Mouse (Mus musculus) neural tube, embryonic 11.5 days (tissue): ENCODE measurements at regions not wholly inside any gene's neighbourhood (a gene's known extent, or its start where the extent isn't known, plus 50 kb on each side); places are given as distances from the start of the nearest gene placed in this dataset.

Source experiments
- ATAC-seq: fragments of 200-750 bp; cut with Nextera tagmentation; 2 replicates; pipeline ENCODE4 v1.8.0; 2017; ENCODE audit warnings: moderate number of reproducible peaks, mild to moderate bottlenecking, moderate TSS enrichment, moderate library complexity; ENCODE audit not compliant: insufficient read depth, low FRiP score, low TSS enrichment
- DNase-seq: peaks from one replicate; pipeline ENCODE4 v3.0.0-alpha.2; 2015; ENCODE audit warnings: low spot score
- H3K27ac ChIP-seq: fragments of 300-500 bp; sonication (generic); 2 replicates; pipeline ENCODE4 v1.5.1; 2014; ENCODE audit warnings: low read depth, mild to moderate bottlenecking, low read length
- H3K27me3 ChIP-seq: fragments of 300-500 bp; sonication (generic); 2 replicates; pipeline ENCODE4 v1.6.1; 2014; ENCODE audit warnings: mild to moderate bottlenecking, low read length, mixed read lengths; ENCODE audit not compliant: control insufficient read depth, insufficient read depth
- H3K36me3 ChIP-seq: fragments of 300-500 bp; sonication (generic); 2 replicates; pipeline ENCODE4 v1.6.1; 2014; ENCODE audit warnings: mild to moderate bottlenecking, low read length, moderate library complexity, mixed read lengths; ENCODE audit not compliant: control insufficient read depth, insufficient read depth
- H3K4me1 ChIP-seq: fragments of 300-500 bp; sonication (generic); 2 replicates; pipeline ENCODE4 v1.6.1; 2014; ENCODE audit warnings: low read length, mixed read lengths; ENCODE audit not compliant: control insufficient read depth, insufficient read depth
- H3K4me2 ChIP-seq: fragments of 300-500 bp; sonication (generic); 2 replicates; pipeline ENCODE4 v1.6.1; 2014; ENCODE audit warnings: low read depth, mild to moderate bottlenecking, moderate library complexity
- H3K4me3 ChIP-seq: fragments of 300-500 bp; sonication (generic); 2 replicates; pipeline ENCODE4 v1.5.1; 2014; ENCODE audit warnings: low read depth, low read length
- H3K9ac ChIP-seq: fragments of 300-500 bp; sonication (generic); 2 replicates; pipeline ENCODE4 v1.6.1; 2014; ENCODE audit warnings: mild to moderate bottlenecking, low read length
- H3K9me3 ChIP-seq: fragments of 300-500 bp; sonication (generic); 2 replicates; pipeline ENCODE4 v1.6.1; 2016; ENCODE audit warnings: low read length; ENCODE audit not compliant: control insufficient read depth
- WGBS: fragments of 180-500 bp; shearing (Covaris S2); extraction: QIAGEN DNeasy Blood & Tissue Kit; methylation state at CpG from one replicate; pipeline ENCODE4 v1.1.7; 2014; 5-methylcytosine and 5-hydroxymethylcytosine counted together

GRCm38 (mm10) chr10:25783861-25784260 is 247.8 kb upstream of the Smlr1 start:
- H3K36me3 ChIP-seq: no peaks in the 10 kb centered on the region
- no peaks in the 10 kb centered on the region for H3K4me1 ChIP-seq
- ATAC-seq (no peak), DNase-seq (no peak)
- H3K27ac ChIP-seq: no peak overlapping the region
- H3K4me3 ChIP-seq: no peak overlapping the region
- WGBS: 66% methylated on average over 3 of the region's 3 CpGs
- H3K27me3 ChIP-seq: no peaks in the 10 kb centered on the region
- no peak overlapping the region for H3K9ac ChIP-seq
- no peaks in the 10 kb centered on the region for H3K9me3 ChIP-seq
- no peak overlapping the region for H3K4me2 ChIP-seq

- no peak for ATAC-seq
- no peak for DNase-seq
- Histone ChIP-seq H3K4me1 (no peaks in the 10 kb centered on the region), H3K27me3 (no peaks in the 10 kb centered on the region), H3K27ac (no peak overlapping the region), H3K9ac (no peak overlapping the region), H3K4me2 (no peak overlapping the region), H3K9me3 (no peaks in the 10 kb centered on the region), H3K36me3 (no peaks in the 10 kb centered on the region), H3K4me3 (no peak overlapping the region)
- 94% methylated on average over 4 of the region's 4 CpGs for WGBS
Observed at GRCm38 (mm10) chr10:25779476-25779875, 243.4 kb upstream of the Smlr1 start.

GRCm38 (mm10) chr10:25777717-25778116 is 241.7 kb upstream of the Smlr1 start:
- no peaks in the 10 kb centered on the region for H3K4me1 ChIP-seq
- no peak overlapping the region for H3K27ac ChIP-seq
- H3K4me3 ChIP-seq: no peak overlapping the region
- H3K9me3 ChIP-seq: no peaks in the 10 kb centered on the region
- H3K4me2 ChIP-seq: no peak overlapping the region
- DNase-seq (no peak), ATAC-seq (no peak)
- 91% methylated on average over 2 of the region's 2 CpGs for WGBS
- no peak overlapping the region for H3K9ac ChIP-seq
- no peaks in the 10 kb centered on the region for H3K36me3 ChIP-seq
- H3K27me3 ChIP-seq: no peaks in the 10 kb centered on the region

GRCm38 (mm10) chr10:25776697-25777096 is 240.6 kb upstream of the Smlr1 start:
- H3K9ac ChIP-seq: no peak overlapping the region
- H3K27me3 ChIP-seq: no peaks in the 10 kb centered on the region
- no peaks in the 10 kb centered on the region for H3K4me1 ChIP-seq
- 85% methylated on average over 11 of the region's 11 CpGs for WGBS
- no peak for DNase-seq
- no peak overlapping the region for H3K4me3 ChIP-seq
- H3K36me3 ChIP-seq: no peaks in the 10 kb centered on the region
- no peak for ATAC-seq
- H3K4me2 ChIP-seq: no peak overlapping the region
- no peaks in the 10 kb centered on the region for H3K9me3 ChIP-seq
- H3K27ac ChIP-seq: no peak overlapping the region

- Histone ChIP-seq H3K9me3 (no peaks in the 10 kb centered on the region), H3K27ac (no peak overlapping the region), H3K4me3 (no peak overlapping the region), H3K4me1 (no peaks in the 10 kb centered on the region), H3K27me3 (no peaks in the 10 kb centered on the region), H3K9ac (no peak overlapping the region), H3K36me3 (no peaks in the 10 kb centered on the region), H3K4me2 (no peak overlapping the region)
- DNase-seq: no peak
- no peak for ATAC-seq
Observed at GRCm38 (mm10) chr10:25770051-25770450, 234.0 kb upstream of the Smlr1 start.

- DNase-seq: no peak
- H3K4me2 ChIP-seq: no peak overlapping the region
- 89% methylated on average over 5 of the region's 5 CpGs for WGBS
- no peaks in the 10 kb centered on the region for H3K36me3 ChIP-seq
- no peak overlapping the region for H3K4me3 ChIP-seq
- H3K27ac ChIP-seq: no peak overlapping the region
- H3K27me3 ChIP-seq: no peaks in the 10 kb centered on the region
- ATAC-seq: no peak
- H3K9me3 ChIP-seq: no peaks in the 10 kb centered on the region
- no peak overlapping the region for H3K9ac ChIP-seq
- H3K4me1 ChIP-seq: no peaks in the 10 kb centered on the region
Observed at GRCm38 (mm10) chr10:25768456-25768855, 232.4 kb upstream of the Smlr1 start.

- DNase-seq (no peak), ATAC-seq (no peak)
- H3K4me3 ChIP-seq: no peak overlapping the region
- no peak overlapping the region for H3K27ac ChIP-seq
- no peak overlapping the region for H3K9ac ChIP-seq
- no peaks in the 10 kb centered on the region for H3K4me1 ChIP-seq
- H3K36me3 ChIP-seq: no peaks in the 10 kb centered on the region
- H3K27me3 ChIP-seq: no peaks in the 10 kb centered on the region
- no peak overlapping the region for H3K4me2 ChIP-seq
- H3K9me3 ChIP-seq: no peaks in the 10 kb centered on the region
- WGBS: 77% methylated on average over 3 of the region's 3 CpGs
Observed at GRCm38 (mm10) chr10:25754300-25754699, 218.2 kb upstream of the Smlr1 start.

GRCm38 (mm10) chr10:25742678-25743077 is 206.6 kb upstream of the Smlr1 start:
- Histone ChIP-seq H3K9ac (no peak overlapping the region), H3K27ac (no peak overlapping the region), H3K4me1 (no peaks in the 10 kb centered on the region), H3K36me3 (no peaks in the 10 kb centered on the region), H3K4me2 (no peak overlapping the region), H3K27me3 (no peaks in the 10 kb centered on the region), H3K9me3 (no peaks in the 10 kb centered on the region), H3K4me3 (no peak overlapping the region)
- WGBS: 82% methylated on average over 3 of the region's 3 CpGs
- ATAC-seq: no peak
- no peak for DNase-seq

- Histone ChIP-seq H3K4me3 (no peak overlapping the region), H3K9ac (no peak overlapping the region), H3K27ac (no peak overlapping the region), H3K9me3 (no peaks in the 10 kb centered on the region), H3K4me1 (no peaks in the 10 kb centered on the region), H3K27me3 (no peaks in the 10 kb centered on the region), H3K36me3 (no peaks in the 10 kb centered on the region), H3K4me2 (no peak overlapping the region)
- DNase-seq (no peak), ATAC-seq (no peak)
- WGBS: 85% methylated on average over 2 of the region's 2 CpGs
Observed at GRCm38 (mm10) chr10:25740956-25741355, 204.9 kb upstream of the Smlr1 start.
